8 mouse cellular contexts compared by ENCODE assay signal in genomic region chr10:26799562-26800051, GRCm38 (mm10). TPM values are rescaled to one million over a fixed set of nuclear protein-coding genes. Genes with fewer than 3 reads are reported as not detected.
DNase-seq lines count a peak whose midpoint lies in the region; ATAC-seq and TF ChIP-seq lines count a peak whose summit lies in the region.

No protein-coding gene starts in this region.

- H3K9me3 ChIP-seq in forebrain, embryonic 12.5 days = no peaks in the 10 kb centered on the region

- ATAC-seq in forebrain, embryonic 12.5 days (ENCODE audit: low FRiP score) = no peak

- DNase-seq in left cerebral cortex, postnatal 4 days = peak; percentile 2
- no peak for DNase-seq in left cerebral cortex, adult 2 months (ENCODE audit: extremely low spot score in 1 of 2, low spot score in 2 of 2)
- peak; percentile 28 for DNase-seq in gastrocnemius, postnatal 25 days
- DNase-seq in kidney, adult 2 months = peak; percentile 78
- peak; percentile 74 for DNase-seq in lung, postnatal 36 days
- peak; percentile 34 to 46 for DNase-seq in thymus, adult 18-20 months
- DNase-seq in layer of hippocampus, adult 9-10 months (ENCODE audit: low spot score) = no peak

- H3K4me3 ChIP-seq in left cerebral cortex, adult 2 months = no peak overlapping the region
- no peak overlapping the region for H3K4me3 ChIP-seq in kidney, adult 2 months (ENCODE audit: insufficient read depth, low read depth, low read length)
- no peak overlapping the region for H3K4me3 ChIP-seq in forebrain, embryonic 12.5 days (replicated peaks)

- H3K4me1 ChIP-seq in kidney, adult 2 months (ENCODE audit: control insufficient read depth, insufficient read depth, low read length) = peaks cover 25% of the 10 kb centered on the region
- peaks cover 4% of the 10 kb centered on the region for H3K4me1 ChIP-seq in forebrain, embryonic 12.5 days

- intact Hi-C loops in left cerebral cortex, postnatal 4 days (cut with DNase I) = no loop called here
- intact Hi-C loops in left cerebral cortex, adult 2 months (cut with DNase I) = no loop called here

- H3K27ac ChIP-seq in left cerebral cortex, adult 2 months = no peak overlapping the region
- peak overlapping the region; percentile 71 for H3K27ac ChIP-seq in kidney, adult 2 months (ENCODE audit: insufficient read depth, low read depth, low read length)
- no peak overlapping the region for H3K27ac ChIP-seq in forebrain, embryonic 12.5 days

- no peak for TF ChIP-seq POLR2A in kidney, adult 2 months (IDR thresholded peaks at IDR 0.05; ENCODE audit: low read depth, low read length)

- no peak for TF ChIP-seq CTCF in left cerebral cortex, adult 2 months (IDR thresholded peaks at IDR 0.05)
- TF ChIP-seq CTCF in kidney, adult 2 months (conservative IDR thresholded peaks at IDR 0.05; ENCODE audit: insufficient read depth, insufficient read length, low read depth, low read length) = no peak

- H3K4me2 ChIP-seq in forebrain, embryonic 12.5 days = no peak overlapping the region

- H3K36me3 ChIP-seq in kidney, adult 2 months (ENCODE audit: control insufficient read depth, insufficient read depth, low read length) = no peaks in the 10 kb centered on the region
- H3K36me3 ChIP-seq in forebrain, embryonic 12.5 days (replicated peaks) = no peaks in the 10 kb centered on the region

- no peaks in the 10 kb centered on the region for H3K27me3 ChIP-seq in kidney, adult 2 months (replicated peaks; ENCODE audit: control insufficient read depth, insufficient read depth, low read length)
- no peaks in the 10 kb centered on the region for H3K27me3 ChIP-seq in forebrain, embryonic 12.5 days

- no peak overlapping the region for H3K9ac ChIP-seq in forebrain, embryonic 12.5 days

- 48% methylated on average over 5 of the region's 5 CpGs for WGBS in kidney, adult 2 months
- 66% methylated on average over 5 of the region's 5 CpGs for WGBS in forebrain, embryonic 12.5 days

RNA-seq across cellular contexts. Expression of gene Arhgap18, which starts 46.4 kb away (rescaled TPM):
- 10 to 100 TPM; 14.6 to 15.3 TPM for total RNA-seq in left cerebral cortex, postnatal 4 days (2021)
- total RNA-seq in left cerebral cortex, adult 2 months (2021) = 1 to 10 TPM; 9.4 TPM
- 1 to 10 TPM; 4.5 to 4.9 TPM for total RNA-seq in gastrocnemius, postnatal 25 days (2021)
- polyA plus RNA-seq in kidney, adult 2 months (2012; rRNA removed) = 7.4 and 10.7 TPM in 2 replicates
- 17.9 and 21.7 TPM in 2 replicates for polyA plus RNA-seq in forebrain, embryonic 12.5 days (2016; fragmentation: Nextera tagmentation; extraction: Ambion mirVana)

Comparison
In these comparisons a context has a peak if more than half of its experiments do, and no peak if none do; other contexts are left out.
1. DNase-seq: peak in left cerebral cortex, postnatal 4 days (single experiment), gastrocnemius, postnatal 25 days (single experiment), kidney, adult 2 months (single experiment), lung, postnatal 36 days (single experiment) and thymus, adult 18-20 months (2 of 2); none in left cerebral cortex, adult 2 months (0 of 2) and layer of hippocampus, adult 9-10 months (single experiment).